Mouse (Mus musculus) ovary, postnatal 36 days (tissue): ENCODE data around the gene Ache.
A peak's percentile ranks its signal among the peaks of the same experiment; 100 is the strongest.

ENCODE experiments used
- DNase-seq: peaks from one replicate; pipeline ENCODE4 v3.0.0; 2022; ENCODE audit warnings: low spot score, mixed read lengths

The Ache gene

GRCm38 (mm10) chr5:137334317-137334716, 47.0 kb downstream of the Ache start:
- no peak for DNase-seq

GRCm38 (mm10) chr5:137335066-137335465, 47.7 kb downstream of the Ache start:
- DNase-seq, result no peak

DNA sequence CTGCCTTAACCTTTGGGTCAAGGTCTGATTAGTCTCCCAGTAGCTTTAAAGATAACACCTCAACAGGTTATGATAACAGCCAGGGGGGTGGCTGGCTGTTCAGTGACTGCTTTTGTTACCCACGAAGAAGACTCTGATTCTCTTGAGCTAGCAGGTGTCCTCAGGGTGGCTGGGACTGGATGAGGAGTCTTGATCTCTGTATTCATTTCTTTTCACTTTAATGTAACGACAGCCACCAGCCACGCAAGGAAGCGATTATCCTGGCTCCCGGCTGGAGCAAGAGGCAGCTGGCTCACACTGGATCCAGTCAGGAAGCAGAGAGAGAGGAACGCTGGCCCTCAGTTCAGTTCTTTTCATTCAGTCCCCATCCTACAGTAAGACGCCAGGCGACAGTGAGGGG, 49.9 kb downstream of the Ache start:
- DNase-seq, result no peak

GRCm38 (mm10) chr5:137338256-137338655, 50.9 kb downstream of the Ache start:
- peak; percentile 92 for DNase-seq

GRCm38 (mm10) chr5:137338663-137339289, 51.5 kb downstream of the Ache start:
- peak; percentile 47 for DNase-seq

DNA sequence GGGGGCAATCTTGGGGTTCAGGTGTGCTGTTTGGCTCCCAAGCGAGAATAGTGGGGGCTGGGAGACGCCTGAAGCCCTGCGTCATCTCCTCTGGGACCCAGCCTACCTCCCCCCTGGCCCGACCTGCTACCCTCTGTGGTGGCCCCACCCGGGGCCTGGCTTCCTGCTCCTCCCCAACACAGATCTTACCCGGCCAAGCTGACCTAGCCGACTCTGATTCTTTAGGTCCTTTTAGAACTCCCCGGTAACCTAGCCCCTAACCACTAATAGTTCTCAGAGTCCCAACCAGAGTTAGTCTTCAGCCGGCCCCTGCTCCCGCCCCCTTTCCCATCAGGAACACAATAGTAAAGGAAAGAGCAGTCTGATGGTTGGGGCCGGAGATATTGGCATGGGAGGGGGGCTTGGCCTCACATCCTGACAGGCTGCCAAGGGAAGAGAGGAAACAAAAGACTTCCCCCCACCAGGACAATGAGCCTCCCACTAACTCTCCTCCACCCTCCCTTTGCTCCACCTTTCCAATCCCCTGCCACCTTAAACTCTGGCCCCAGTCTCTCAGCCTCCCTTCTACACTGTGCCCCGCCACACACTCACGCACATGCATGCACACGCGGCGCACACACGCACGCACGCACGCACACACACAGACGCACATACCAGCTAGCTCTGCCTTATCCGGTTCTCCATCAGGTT, 52.1 kb downstream of the Ache start:
- DNase-seq, result peak; percentile 49

DNA sequence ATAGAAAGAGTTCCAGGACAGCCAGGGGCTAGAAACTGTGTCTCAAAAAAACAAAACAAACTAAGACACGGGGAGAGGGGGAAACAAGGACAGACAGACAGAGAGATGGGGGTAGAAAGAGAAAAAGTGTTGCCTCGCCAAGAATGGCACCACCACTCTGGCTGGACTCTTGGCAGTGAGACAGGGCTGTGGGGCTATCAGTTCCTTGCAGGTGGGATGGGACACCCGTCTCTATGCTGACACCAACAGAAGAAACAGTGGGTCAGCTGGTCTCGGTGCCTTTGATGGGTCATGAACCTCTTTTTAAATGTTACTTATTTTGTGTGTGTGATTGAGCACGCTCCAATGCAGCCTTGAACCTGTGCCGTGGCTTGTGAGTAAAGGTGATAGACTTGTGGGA, 52.9 kb downstream of the Ache start:
- no peak for DNase-seq

DNA sequence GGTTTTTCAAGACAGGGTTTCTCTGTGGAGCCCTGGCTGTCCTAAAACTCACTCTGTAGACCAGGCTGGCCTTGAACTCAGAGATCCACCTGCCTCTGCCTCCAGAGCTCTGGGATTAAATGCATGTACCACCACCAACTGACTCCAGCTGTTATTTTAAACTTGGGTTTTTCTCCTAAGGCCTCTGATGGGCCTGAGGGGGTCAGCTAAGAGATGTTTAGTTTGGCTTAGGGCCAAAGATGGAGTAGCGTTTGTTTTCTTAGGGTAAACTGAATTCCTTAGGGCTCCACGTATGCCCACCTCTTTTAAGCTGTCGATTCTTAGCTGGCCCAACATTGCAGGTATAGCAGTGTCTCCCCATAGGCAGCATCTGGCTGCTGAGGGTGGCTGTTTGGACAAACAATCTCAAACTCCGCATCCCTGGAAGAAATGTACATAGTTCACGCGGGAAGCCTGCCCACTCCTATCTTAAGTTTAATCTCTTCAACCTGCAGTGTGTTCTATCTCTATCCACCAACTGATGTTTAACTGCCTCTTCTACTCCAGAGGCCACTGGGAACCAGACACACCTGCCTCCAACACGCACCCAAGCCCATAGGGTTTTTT, 55.2 kb downstream of the Ache start:
- no peak for DNase-seq

DNA sequence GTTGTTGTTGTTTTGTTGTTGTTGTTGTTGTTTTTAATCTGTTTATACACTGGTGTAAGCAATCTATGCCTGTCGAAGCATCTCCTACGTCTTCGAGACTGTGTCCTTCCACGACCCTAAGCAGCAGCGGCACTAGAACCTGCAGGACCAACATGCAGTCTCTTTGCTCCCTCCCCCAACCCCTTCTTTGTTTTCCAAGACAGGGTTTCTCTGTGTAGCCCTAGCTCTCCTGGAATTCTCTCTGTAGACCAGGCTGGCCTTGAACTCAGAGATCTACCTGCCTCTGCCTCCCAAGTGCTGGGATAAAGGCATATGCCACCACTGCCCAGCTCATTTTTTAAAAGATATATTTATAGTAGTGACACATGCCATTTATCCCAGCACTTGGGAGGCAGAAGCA, 56.1 kb downstream of the Ache start:
- no peak for DNase-seq

DNA sequence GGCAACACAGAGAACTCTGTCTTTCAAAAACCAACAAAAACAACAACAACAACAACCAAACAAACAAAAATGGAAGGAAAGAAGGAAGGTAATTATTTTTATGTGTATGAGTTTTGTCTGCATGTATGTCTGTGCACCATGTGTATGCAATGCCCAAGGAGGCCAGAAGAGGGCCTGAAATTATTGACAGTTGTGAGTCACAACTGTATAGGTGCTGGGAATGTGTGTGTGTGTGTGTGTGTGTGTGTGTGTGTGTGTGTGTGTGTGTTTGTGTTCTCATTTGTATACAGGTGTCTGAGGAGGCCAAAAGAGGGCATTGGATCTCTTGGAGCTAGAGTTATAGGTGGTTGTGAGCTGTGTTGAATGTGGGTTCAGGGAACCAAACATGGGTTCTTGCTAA, 56.5 kb downstream of the Ache start:
- no peak for DNase-seq
